Comparison of ENCODE assay signal across 8 mouse cellular contexts in the genomic region with DNA sequence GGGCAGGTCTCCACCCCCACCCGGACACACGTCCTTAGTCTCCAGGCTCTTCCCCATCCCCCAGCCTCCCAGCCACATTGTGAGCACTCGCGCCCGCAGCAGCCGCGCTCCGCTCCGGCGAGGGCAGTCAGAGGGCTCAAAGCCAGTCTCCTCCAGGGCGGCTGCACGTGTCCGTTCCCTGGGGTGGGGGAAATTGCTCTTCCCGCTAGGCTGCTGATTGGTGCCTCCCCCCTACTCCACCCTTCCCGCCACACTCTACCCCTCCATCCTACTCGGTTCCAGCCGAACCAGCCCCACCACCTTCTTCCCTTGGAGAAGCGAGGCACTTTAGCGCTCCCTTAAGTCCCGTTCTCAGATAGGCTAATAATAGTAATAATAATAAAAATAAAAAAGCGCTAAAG. TPM values are rescaled to one million over a fixed set of nuclear protein-coding genes. Genes with fewer than 3 reads are reported as not detected.
DNase-seq lines count a peak whose midpoint lies in the region; ATAC-seq and TF ChIP-seq lines count a peak whose summit lies in the region.

No protein-coding gene starts in this region.

- H3K27ac ChIP-seq in embryonic fibroblast, embryonic 13.5 days (ENCODE audit: insufficient read depth, low read length) = no peak overlapping the region
- peak overlapping the region; percentile 94 for H3K27ac ChIP-seq in heart, embryonic 12.5 days (ENCODE audit: poor library complexity, severe bottlenecking)
- peak overlapping the region; percentile 97 for H3K27ac ChIP-seq in kidney, embryonic 15.5 days
- peak overlapping the region; percentile 93 for H3K27ac ChIP-seq in liver, embryonic 14.5 days
- H3K27ac ChIP-seq in neural tube, embryonic 12.5 days = peak overlapping the region; percentile 99

- no peaks in the 10 kb centered on the region for H3K36me3 ChIP-seq in heart, embryonic 12.5 days
- H3K36me3 ChIP-seq in kidney, embryonic 15.5 days = no peaks in the 10 kb centered on the region
- no peaks in the 10 kb centered on the region for H3K36me3 ChIP-seq in liver, embryonic 14.5 days (replicated peaks; ENCODE audit: control insufficient read depth, insufficient read depth, low read depth)
- H3K36me3 ChIP-seq in neural tube, embryonic 12.5 days = no peaks in the 10 kb centered on the region

- DNase-seq in B cell, adult 2 months = peak; percentile 55 to 58
- peak; percentile 4 for DNase-seq in brain, embryonic 18.5 days (ENCODE audit: low read depth, low spot score)
- peak; percentile 55 to 60 (median 56) for DNase-seq in liver, embryonic 14.5 days (ENCODE audit: low read depth in 3 of 3, low spot score in 3 of 3)
- peak; percentile 87 for DNase-seq in testis, postnatal 14 days (ENCODE audit: low spot score)

- H3K4me2 ChIP-seq in heart, embryonic 12.5 days = peak overlapping the region; percentile 95
- H3K4me2 ChIP-seq in kidney, embryonic 15.5 days = peak overlapping the region; percentile 97
- H3K4me2 ChIP-seq in liver, embryonic 14.5 days (ENCODE audit: low read depth) = peak overlapping the region; percentile 99
- peak overlapping the region; percentile 90 for H3K4me2 ChIP-seq in neural tube, embryonic 12.5 days (replicated peaks)

- TF ChIP-seq EP300 in liver, embryonic 14.5 days (IDR thresholded peaks at IDR 0.05; ENCODE audit: low read depth) = no peak

- no peaks in the 10 kb centered on the region for H3K9me3 ChIP-seq in heart, embryonic 12.5 days (replicated peaks)
- no peaks in the 10 kb centered on the region for H3K9me3 ChIP-seq in kidney, embryonic 15.5 days (replicated peaks)
- H3K9me3 ChIP-seq in liver, embryonic 14.5 days (ENCODE audit: control insufficient read depth, low read length) = no peaks in the 10 kb centered on the region
- H3K9me3 ChIP-seq in neural tube, embryonic 12.5 days = no peaks in the 10 kb centered on the region

- ATAC-seq in heart, embryonic 12.5 days (ENCODE audit: insufficient number of reproducible peaks, low FRiP score) = peak; percentile 63
- peak; percentile 78 for ATAC-seq in kidney, embryonic 15.5 days (replicated peaks; ENCODE audit: low FRiP score)
- ATAC-seq in liver, embryonic 14.5 days (ENCODE audit: insufficient read depth) = peak; percentile 66
- ATAC-seq in neural tube, embryonic 12.5 days (ENCODE audit: low FRiP score, low read depth) = peak; percentile 78

- peak overlapping the region; percentile 82 for H3K9ac ChIP-seq in heart, embryonic 12.5 days
- H3K9ac ChIP-seq in kidney, embryonic 15.5 days = peak overlapping the region; percentile 89
- peak overlapping the region; percentile 97 for H3K9ac ChIP-seq in liver, embryonic 14.5 days (replicated peaks)
- H3K9ac ChIP-seq in neural tube, embryonic 12.5 days = peak overlapping the region; percentile 94

- TF ChIP-seq CTCF in embryonic fibroblast, embryonic 13.5 days (IDR thresholded peaks at IDR 0.05; ENCODE audit: borderline replicate concordance, insufficient read depth, low read length) = no peak
- TF ChIP-seq CTCF in liver, embryonic 14.5 days (IDR thresholded peaks at IDR 0.05; ENCODE audit: low read depth) = no peak

- peak overlapping the region; percentile 39 for H3K4me3 ChIP-seq in embryonic fibroblast, embryonic 13.5 days (ENCODE audit: insufficient read depth, low read length)
- H3K4me3 ChIP-seq in heart, embryonic 12.5 days = peak overlapping the region; percentile 87
- H3K4me3 ChIP-seq in kidney, embryonic 15.5 days (replicated peaks) = peak overlapping the region; percentile 78
- peak overlapping the region; percentile 64 to 98 for H3K4me3 ChIP-seq in liver, embryonic 14.5 days (ENCODE audit: insufficient read depth in 1 of 2, low read depth in 2 of 2, low read length in 2 of 2)
- H3K4me3 ChIP-seq in neural tube, embryonic 12.5 days = peak overlapping the region; percentile 93

- TF ChIP-seq POLR2A in embryonic fibroblast, embryonic 13.5 days (IDR thresholded peaks at IDR 0.05; ENCODE audit: low read depth, low read length) = no peak

- H3K27me3 ChIP-seq in heart, embryonic 12.5 days (replicated peaks) = peaks cover 3% of the 10 kb centered on the region; the same call in 1 of the 2 replicates
- H3K27me3 ChIP-seq in kidney, embryonic 15.5 days = peaks cover 4% of the 10 kb centered on the region; the same call in 1 of the 2 replicates
- H3K27me3 ChIP-seq in liver, embryonic 14.5 days (ENCODE audit: control insufficient read depth, insufficient read depth, low read length) = no peaks in the 10 kb centered on the region
- H3K27me3 ChIP-seq in neural tube, embryonic 12.5 days (replicated peaks) = no peaks in the 10 kb centered on the region

- 0% methylated on average over 21 of the region's 21 CpGs for WGBS in heart, embryonic 12.5 days
- 0% methylated on average over 21 of the region's 21 CpGs for WGBS in kidney, embryonic 15.5 days
- WGBS in liver, embryonic 14.5 days (ENCODE audit: insufficient replicate concordance) = 0% methylated on average over 21 of the region's 21 CpGs
- 1% methylated on average over 21 of the region's 21 CpGs for WGBS in neural tube, embryonic 12.5 days

- no peaks in the 10 kb centered on the region for H3K4me1 ChIP-seq in embryonic fibroblast, embryonic 13.5 days (ENCODE audit: control insufficient read depth, insufficient read depth, low read length)
- H3K4me1 ChIP-seq in heart, embryonic 12.5 days (replicated peaks) = no peaks in the 10 kb centered on the region
- H3K4me1 ChIP-seq in kidney, embryonic 15.5 days = peaks cover 21% of the 10 kb centered on the region
- H3K4me1 ChIP-seq in liver, embryonic 14.5 days (replicated peaks; ENCODE audit: control insufficient read depth in 2 of 2, insufficient read depth in 2 of 2, low read length in 1 of 2) = peaks cover 13 to 18% of the 10 kb centered on the region in 2 experiments
- peaks cover 15% of the 10 kb centered on the region; the same call in 1 of the 2 replicates for H3K4me1 ChIP-seq in neural tube, embryonic 12.5 days

RNA-seq across cellular contexts. Expression of a gene that starts 0.8 kb away (rescaled TPM):
- polyA plus RNA-seq in embryonic fibroblast, embryonic 13.5 days (2011; ENCODE audit: insufficient read length, low read depth, missing spikeins) = not detected in 2 replicates
- polyA plus RNA-seq in heart, embryonic 12.5 days (2016; fragmentation: Nextera tagmentation; extraction: Ambion mirVana) = 1.4 and 1.9 TPM in 2 replicates
- 5.9 and 6.7 TPM in 2 replicates for polyA plus RNA-seq in kidney, embryonic 15.5 days (2015; fragmentation: Nextera tagmentation; extraction: Ambion mirVana)
- 5.5 and 6.2 TPM in 2 replicates for polyA plus RNA-seq in liver, embryonic 14.5 days (2012; rRNA removed)
- polyA plus RNA-seq in liver, embryonic 14.5 days (2014; fragmentation: Nextera tagmentation; extraction: Ambion mirVana) = 7.1 and 8.2 TPM in 2 replicates
- 17.8 and 17.9 TPM in 2 replicates for polyA plus RNA-seq in neural tube, embryonic 12.5 days (2016; fragmentation: Nextera tagmentation; extraction: Ambion mirVana)

Comparison
In these comparisons a context has a peak if more than half of its experiments do, and no peak if none do; other contexts are left out.
1. DNase-seq: peak in every context shown above with its lines; median percentile 87 in testis, postnatal 14 days; 56 in B cell, adult 2 months; 56 in liver, embryonic 14.5 days; 4 in brain, embryonic 18.5 days.
2. H3K4me3 ChIP-seq: peak in every context shown above with its lines; median percentile 93 in neural tube, embryonic 12.5 days; 87 in heart, embryonic 12.5 days; 81 in liver, embryonic 14.5 days; 78 in kidney, embryonic 15.5 days; 39 in embryonic fibroblast, embryonic 13.5 days.